Mouse (Mus musculus) brain, embryonic 14.5 days (tissue): ENCODE measurements around the gene 2210011C24Rik.

ENCODE experiments used
- CTCF ChIP-seq: fragments of 200-500 bp; IDR thresholded peaks from 2 replicates; pipeline ENCODE4 v1.5.1; 2012; ENCODE audit warnings: inconsistent platforms, mild to moderate bottlenecking, moderate library complexity, borderline replicate concordance; ENCODE audit not compliant: insufficient read depth, insufficient read length; ENCODE audit errors: extremely low read depth
- POLR2A ChIP-seq: fragments of 200-500 bp; IDR thresholded peaks from 2 replicates; pipeline ENCODE4 v1.6.1; 2012; ENCODE audit warnings: mild to moderate bottlenecking, inconsistent platforms, borderline replicate concordance; ENCODE audit not compliant: poor library complexity, insufficient read depth, insufficient read length, severe bottlenecking; ENCODE audit errors: extremely low read depth

DNA sequence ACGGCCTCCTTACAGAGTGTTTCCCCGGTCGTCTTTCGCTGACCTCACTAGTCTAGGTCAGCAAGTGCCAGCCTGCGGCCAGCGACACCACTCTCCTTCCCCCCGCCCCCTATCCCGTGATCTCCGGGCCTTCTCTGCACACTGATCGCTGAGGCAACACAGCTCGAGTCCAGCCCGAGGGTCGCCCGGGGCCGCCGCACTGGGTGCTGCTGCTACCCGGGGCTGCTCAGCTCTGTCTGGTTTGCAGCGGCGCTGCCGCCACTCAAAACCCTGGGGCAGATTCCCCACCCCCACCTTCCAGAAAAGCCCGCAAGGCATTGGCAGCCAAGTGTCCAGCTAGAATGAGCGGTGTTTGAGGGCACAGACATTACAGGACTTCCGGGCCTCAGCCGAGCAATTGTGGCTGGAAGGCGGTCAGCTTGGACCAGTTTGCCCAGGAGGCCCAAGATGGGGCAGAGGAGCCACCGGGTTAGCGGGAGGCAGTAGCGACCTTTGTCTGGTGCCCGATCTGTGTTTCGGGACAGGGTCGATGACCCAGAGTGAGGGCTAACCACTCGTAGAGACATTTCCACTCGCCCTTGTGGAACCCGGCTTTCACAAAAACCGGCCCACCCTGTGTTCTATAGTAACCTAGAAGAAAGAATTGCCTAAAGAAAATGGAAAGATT, 661 bp upstream of the 2210011C24Rik start:
- no peak for TF ChIP-seq CTCF
- TF ChIP-seq POLR2A = no peak
